Mouse (Mus musculus): ENCODE data around the gene Gm21964. TPM values are rescaled to one million over a fixed set of nuclear protein-coding genes. Genes with fewer than 3 reads are reported as not detected.

Gm21964 gene
- not detected in 2 replicates for polyA plus RNA-seq (2014; fragmentation: Nextera tagmentation; extraction: Ambion mirVana)

DNA sequence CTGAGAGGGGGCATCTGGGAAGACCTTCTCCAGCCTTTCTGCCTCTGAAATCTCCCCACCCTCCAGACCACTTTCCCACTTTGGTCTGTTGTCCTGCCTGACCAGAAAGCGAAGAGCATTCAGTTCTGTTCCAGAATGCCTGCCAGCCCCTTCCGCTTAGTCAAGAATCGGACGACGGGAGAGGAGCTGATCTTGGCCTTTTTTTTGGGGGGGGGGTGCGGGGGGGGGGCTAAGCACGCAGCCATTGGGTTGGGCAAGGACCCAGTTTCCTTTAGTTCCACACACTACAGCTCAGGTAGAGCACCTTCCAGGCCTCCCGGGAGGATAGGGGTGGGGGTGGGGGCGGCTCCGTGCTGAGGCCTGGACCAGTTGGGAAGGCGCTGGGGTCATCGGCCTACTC is at the start of gene Gm21964:
Gene Gm21964 (plus strand): TSS at position 301 of the 400 bp plus-strand sequence.
- no peak within 1 kb of the TSS for H3K4me3 ChIP-seq (ENCODE audit: low read depth, low read length)
- H3K4me1 ChIP-seq (ENCODE audit: control insufficient read depth, insufficient read depth, low read length): no peaks in the 10 kb centered on the region
- 79% methylated on average over 12 of the region's 12 CpGs for WGBS
- H3K9ac ChIP-seq (replicated peaks; ENCODE audit: low read depth, low read length): no peak within 1 kb of the TSS
- no peaks in the 10 kb centered on the region for H3K27me3 ChIP-seq (ENCODE audit: control insufficient read depth, insufficient read depth, low read length)
- H3K9me3 ChIP-seq (ENCODE audit: control insufficient read depth, low read depth, low read length): no peaks in the 10 kb centered on the region
- H3K27ac ChIP-seq (ENCODE audit: low read length): no peak within 1 kb of the TSS
- H3K36me3 ChIP-seq (ENCODE audit: control insufficient read depth, insufficient read depth, low read length): no peaks in the 10 kb centered on the region
- no peak for ATAC-seq (ENCODE audit: insufficient number of reproducible peaks, insufficient read depth, low FRiP score, low read depth)
- no peak within 1 kb of the TSS for H3K4me2 ChIP-seq (replicated peaks; ENCODE audit: low read depth, low read length)

DNA sequence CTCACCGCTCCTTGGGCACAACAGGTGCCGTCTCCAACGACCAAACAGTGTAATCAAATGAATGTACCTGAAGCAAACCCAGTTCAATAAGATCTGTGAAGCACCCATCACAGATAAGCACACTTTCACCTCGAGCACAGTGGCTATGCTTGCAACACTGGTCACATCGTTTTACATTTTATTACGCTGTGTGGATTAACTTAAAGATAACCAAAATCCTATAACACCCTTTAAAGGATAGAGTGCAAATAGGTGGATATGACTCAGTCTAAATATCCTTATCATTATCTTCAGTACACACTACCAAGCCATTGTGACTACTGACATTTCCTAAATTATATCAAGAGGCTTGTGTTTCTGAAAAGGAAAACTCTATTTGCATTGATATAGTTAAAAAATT is 49.8 kb upstream of the Gm21964 start:
- no peak overlapping the region for H3K9ac ChIP-seq (replicated peaks; ENCODE audit: low read depth, low read length)
- no peaks in the 10 kb centered on the region for H3K9me3 ChIP-seq (ENCODE audit: control insufficient read depth, low read depth, low read length)
- H3K36me3 ChIP-seq (ENCODE audit: control insufficient read depth, insufficient read depth, low read length): no peaks in the 10 kb centered on the region
- H3K4me1 ChIP-seq (ENCODE audit: control insufficient read depth, insufficient read depth, low read length): no peaks in the 10 kb centered on the region
- H3K27ac ChIP-seq (ENCODE audit: low read length): no peak overlapping the region
- H3K4me2 ChIP-seq (replicated peaks; ENCODE audit: low read depth, low read length): no peak overlapping the region
- no peaks in the 10 kb centered on the region for H3K27me3 ChIP-seq (ENCODE audit: control insufficient read depth, insufficient read depth, low read length)
- WGBS: 58% methylated on average over 6 of the region's 6 CpGs
- no peak overlapping the region for H3K4me3 ChIP-seq (ENCODE audit: low read depth, low read length)
- peak; percentile 63; the same call in 1 of the 2 replicates for ATAC-seq (ENCODE audit: insufficient number of reproducible peaks, insufficient read depth, low FRiP score, low read depth)

GRCm38 (mm10) chr8:110058207-110058606 is 42.8 kb upstream of the Gm21964 start:
- no peaks in the 10 kb centered on the region for H3K36me3 ChIP-seq (ENCODE audit: control insufficient read depth, insufficient read depth, low read length)
- H3K4me3 ChIP-seq (ENCODE audit: low read depth, low read length): no peak overlapping the region
- H3K9me3 ChIP-seq (ENCODE audit: control insufficient read depth, low read depth, low read length): no peaks in the 10 kb centered on the region
- H3K4me1 ChIP-seq (ENCODE audit: control insufficient read depth, insufficient read depth, low read length): no peaks in the 10 kb centered on the region
- H3K27ac ChIP-seq (ENCODE audit: low read length): no peak overlapping the region
- H3K9ac ChIP-seq (replicated peaks; ENCODE audit: low read depth, low read length): no peak overlapping the region
- no peak for ATAC-seq (ENCODE audit: insufficient number of reproducible peaks, insufficient read depth, low FRiP score, low read depth)
- 72% methylated on average over 8 of the region's 8 CpGs for WGBS
- no peaks in the 10 kb centered on the region for H3K27me3 ChIP-seq (ENCODE audit: control insufficient read depth, insufficient read depth, low read length)
- H3K4me2 ChIP-seq (replicated peaks; ENCODE audit: low read depth, low read length): no peak overlapping the region

DNA sequence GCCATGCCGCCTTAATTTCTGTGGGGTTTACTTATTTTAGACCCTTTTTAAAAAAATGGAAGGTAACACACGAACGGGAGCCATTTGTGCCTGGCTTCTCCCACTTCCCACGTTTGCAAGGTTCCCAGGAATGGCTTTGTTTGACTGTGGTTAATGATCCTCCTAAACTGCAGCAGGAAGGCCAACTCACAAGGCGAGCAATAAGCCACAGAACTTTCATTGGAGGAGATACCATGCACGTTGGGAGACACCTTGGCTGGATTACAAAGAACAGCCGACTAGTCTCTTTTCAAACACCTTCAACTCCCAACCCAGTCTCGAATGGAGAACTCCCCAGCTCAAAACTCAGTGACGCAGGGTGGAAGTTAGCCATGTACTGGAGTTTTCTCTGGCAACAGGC is 36.8 kb upstream of the Gm21964 start:
- ATAC-seq (ENCODE audit: insufficient number of reproducible peaks, insufficient read depth, low FRiP score, low read depth): no peak
- Histone ChIP-seq H3K9ac (replicated peaks; ENCODE audit: low read depth, low read length) (no peak overlapping the region), H3K4me2 (replicated peaks; ENCODE audit: low read depth, low read length) (no peak overlapping the region), H3K36me3 (ENCODE audit: control insufficient read depth, insufficient read depth, low read length) (no peaks in the 10 kb centered on the region), H3K9me3 (ENCODE audit: control insufficient read depth, low read depth, low read length) (no peaks in the 10 kb centered on the region), H3K4me3 (ENCODE audit: low read depth, low read length) (no peak overlapping the region), H3K27ac (ENCODE audit: low read length) (no peak overlapping the region), H3K4me1 (ENCODE audit: control insufficient read depth, insufficient read depth, low read length) (no peaks in the 10 kb centered on the region), H3K27me3 (ENCODE audit: control insufficient read depth, insufficient read depth, low read length) (no peaks in the 10 kb centered on the region)
- WGBS: 57% methylated on average over 9 of the region's 9 CpGs

DNA sequence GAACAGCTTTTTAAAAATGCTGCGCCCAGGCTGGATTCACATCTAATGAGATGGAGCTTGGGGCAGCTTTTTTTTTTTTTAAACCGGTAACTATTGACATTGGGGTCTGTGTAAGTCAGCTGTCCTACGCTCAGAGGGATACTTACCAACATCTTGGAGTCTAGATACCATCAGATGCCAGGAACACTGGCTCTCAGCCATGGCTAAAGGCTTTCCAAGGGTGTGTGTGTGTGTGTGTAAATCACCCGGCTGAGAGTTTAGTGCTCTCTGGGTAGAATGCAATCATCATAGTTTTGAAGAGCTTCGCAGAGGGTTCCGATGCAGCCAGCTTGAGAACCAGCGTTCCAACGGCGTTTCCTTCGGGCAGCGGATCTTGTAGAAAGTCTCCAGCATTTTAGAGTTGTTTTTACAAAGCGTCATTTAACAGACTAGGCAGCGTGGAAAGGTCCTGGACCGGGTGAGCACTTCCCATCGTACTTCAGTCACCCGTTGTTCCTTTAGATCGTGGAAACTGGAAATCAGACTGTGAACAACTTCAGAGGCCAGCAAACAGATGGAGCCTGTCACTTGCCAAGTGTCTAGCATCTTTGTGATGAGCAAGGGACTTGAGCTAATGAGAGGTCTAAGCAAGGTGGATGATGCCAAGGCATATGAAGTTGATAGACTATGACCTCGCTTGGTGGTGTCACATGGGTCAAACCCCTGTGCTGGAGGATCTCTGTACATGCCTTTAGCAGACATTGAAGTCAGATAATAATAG is 36.2 kb upstream of the Gm21964 start:
- Histone ChIP-seq H3K36me3 (ENCODE audit: control insufficient read depth, insufficient read depth, low read length) (no peaks in the 10 kb centered on the region), H3K9ac (replicated peaks; ENCODE audit: low read depth, low read length) (no peak overlapping the region), H3K4me2 (replicated peaks; ENCODE audit: low read depth, low read length) (no peak overlapping the region), H3K27ac (ENCODE audit: low read length) (no peak overlapping the region), H3K27me3 (ENCODE audit: control insufficient read depth, insufficient read depth, low read length) (no peaks in the 10 kb centered on the region), H3K9me3 (ENCODE audit: control insufficient read depth, low read depth, low read length) (no peaks in the 10 kb centered on the region), H3K4me3 (ENCODE audit: low read depth, low read length) (no peak overlapping the region), H3K4me1 (ENCODE audit: control insufficient read depth, insufficient read depth, low read length) (no peaks in the 10 kb centered on the region)
- 92% methylated on average over 18 of the region's 18 CpGs for WGBS
- no peak for ATAC-seq (ENCODE audit: insufficient number of reproducible peaks, insufficient read depth, low FRiP score, low read depth)

GRCm38 (mm10) chr8:110065676-110066075 is 35.3 kb upstream of the Gm21964 start:
- no peaks in the 10 kb centered on the region for H3K36me3 ChIP-seq (ENCODE audit: control insufficient read depth, insufficient read depth, low read length)
- no peaks in the 10 kb centered on the region for H3K4me1 ChIP-seq (ENCODE audit: control insufficient read depth, insufficient read depth, low read length)
- H3K27me3 ChIP-seq (ENCODE audit: control insufficient read depth, insufficient read depth, low read length): no peaks in the 10 kb centered on the region
- WGBS: 93% methylated on average over 4 of the region's 4 CpGs
- H3K9ac ChIP-seq (replicated peaks; ENCODE audit: low read depth, low read length): no peak overlapping the region
- no peaks in the 10 kb centered on the region for H3K9me3 ChIP-seq (ENCODE audit: control insufficient read depth, low read depth, low read length)
- ATAC-seq (ENCODE audit: insufficient number of reproducible peaks, insufficient read depth, low FRiP score, low read depth): no peak
- no peak overlapping the region for H3K4me3 ChIP-seq (ENCODE audit: low read depth, low read length)
- H3K4me2 ChIP-seq (replicated peaks; ENCODE audit: low read depth, low read length): no peak overlapping the region
- no peak overlapping the region for H3K27ac ChIP-seq (ENCODE audit: low read length)

- no peaks in the 10 kb centered on the region for H3K4me1 ChIP-seq (ENCODE audit: control insufficient read depth, insufficient read depth, low read length)
- no peak overlapping the region for H3K4me3 ChIP-seq (ENCODE audit: low read depth, low read length)
- 85% methylated on average over 4 of the region's 4 CpGs for WGBS
- no peaks in the 10 kb centered on the region for H3K27me3 ChIP-seq (ENCODE audit: control insufficient read depth, insufficient read depth, low read length)
- no peaks in the 10 kb centered on the region for H3K36me3 ChIP-seq (ENCODE audit: control insufficient read depth, insufficient read depth, low read length)
- H3K9me3 ChIP-seq (ENCODE audit: control insufficient read depth, low read depth, low read length): no peaks in the 10 kb centered on the region
- H3K9ac ChIP-seq (replicated peaks; ENCODE audit: low read depth, low read length): no peak overlapping the region
- no peak overlapping the region for H3K27ac ChIP-seq (ENCODE audit: low read length)
- ATAC-seq (ENCODE audit: insufficient number of reproducible peaks, insufficient read depth, low FRiP score, low read depth): no peak
- H3K4me2 ChIP-seq (replicated peaks; ENCODE audit: low read depth, low read length): no peak overlapping the region
Observed at GRCm38 (mm10) chr8:110069706-110070105, 31.3 kb upstream of the Gm21964 start.

DNA sequence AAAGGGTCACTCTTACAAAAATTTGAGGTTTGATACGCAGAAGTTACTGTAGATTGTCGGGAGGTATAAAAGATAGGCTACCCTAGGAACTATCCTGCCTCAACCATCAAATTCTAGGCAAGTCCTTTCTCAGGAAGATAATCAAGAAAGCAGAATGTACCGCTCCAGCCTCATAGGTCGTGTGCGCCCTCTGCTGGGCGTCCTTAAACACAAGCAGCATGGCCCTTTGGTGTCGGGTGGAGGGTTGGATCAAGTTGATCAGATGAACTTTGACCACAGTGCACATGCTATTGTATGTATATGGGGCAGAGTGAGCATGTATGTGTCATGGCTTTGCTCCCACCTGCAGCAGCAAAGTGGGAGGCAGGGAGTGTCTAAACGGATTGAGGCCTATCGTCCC is 29.4 kb upstream of the Gm21964 start:
- WGBS: 16% methylated on average over 9 of the region's 9 CpGs
- Histone ChIP-seq H3K4me1 (ENCODE audit: control insufficient read depth, insufficient read depth, low read length) (no peaks in the 10 kb centered on the region), H3K9me3 (ENCODE audit: control insufficient read depth, low read depth, low read length) (no peaks in the 10 kb centered on the region), H3K27ac (ENCODE audit: low read length) (no peak overlapping the region), H3K4me3 (ENCODE audit: low read depth, low read length) (no peak overlapping the region), H3K4me2 (replicated peaks; ENCODE audit: low read depth, low read length) (no peak overlapping the region), H3K27me3 (ENCODE audit: control insufficient read depth, insufficient read depth, low read length) (no peaks in the 10 kb centered on the region), H3K9ac (replicated peaks; ENCODE audit: low read depth, low read length) (no peak overlapping the region), H3K36me3 (ENCODE audit: control insufficient read depth, insufficient read depth, low read length) (no peaks in the 10 kb centered on the region)
- no peak for ATAC-seq (ENCODE audit: insufficient number of reproducible peaks, insufficient read depth, low FRiP score, low read depth)

GRCm38 (mm10) chr8:110074496-110074895 is 26.5 kb upstream of the Gm21964 start:
- H3K4me2 ChIP-seq (replicated peaks; ENCODE audit: low read depth, low read length): no peak overlapping the region
- no peak overlapping the region for H3K4me3 ChIP-seq (ENCODE audit: low read depth, low read length)
- no peaks in the 10 kb centered on the region for H3K4me1 ChIP-seq (ENCODE audit: control insufficient read depth, insufficient read depth, low read length)
- no peaks in the 10 kb centered on the region for H3K36me3 ChIP-seq (ENCODE audit: control insufficient read depth, insufficient read depth, low read length)
- WGBS: 84% methylated on average over 8 of the region's 8 CpGs
- H3K9ac ChIP-seq (replicated peaks; ENCODE audit: low read depth, low read length): no peak overlapping the region
- no peaks in the 10 kb centered on the region for H3K27me3 ChIP-seq (ENCODE audit: control insufficient read depth, insufficient read depth, low read length)
- H3K27ac ChIP-seq (ENCODE audit: low read length): no peak overlapping the region
- ATAC-seq (ENCODE audit: insufficient number of reproducible peaks, insufficient read depth, low FRiP score, low read depth): no peak
- H3K9me3 ChIP-seq (ENCODE audit: control insufficient read depth, low read depth, low read length): no peaks in the 10 kb centered on the region
